Mouse (Mus musculus) regulatory T cell (primary cell): ENCODE results near the gene Clvs2.

ENCODE experiments used
- in situ Hi-C: fragments of 300-600 bp; cut with MboI, MseI; formaldehyde crosslinking; loops from one replicate; pipeline ENCODE4 v1.15.1; 2025; ENCODE audit warnings: high pct_unique_total_duplicates

Gene Clvs2

GRCm38 (mm10) chr10:33624131-33624879 lies at the start of gene Clvs2:
Clvs2 (minus strand) TSS chr10:33624769.
- in situ Hi-C loops = no loop called here

- in situ Hi-C loops = no loop called here
Observed at GRCm38 (mm10) chr10:33653142-33653541, 28.6 kb upstream of the Clvs2 start.

GRCm38 (mm10) chr10:33623577-33623991 lies 985 bp downstream of the Clvs2 start:
- in situ Hi-C loops = no loop called here

GRCm38 (mm10) chr10:33622700-33623099 lies 1.9 kb downstream of the Clvs2 start:
- in situ Hi-C loops = no loop called here

- in situ Hi-C loops = no loop called here
Observed at GRCm38 (mm10) chr10:33616207-33616606, 8.4 kb downstream of the Clvs2 start.

- in situ Hi-C loops = no loop called here
Observed at GRCm38 (mm10) chr10:33613197-33613596, 11.4 kb downstream of the Clvs2 start.

- in situ Hi-C loops = no loop called here
Observed at GRCm38 (mm10) chr10:33592732-33593131, 31.8 kb downstream of the Clvs2 start.

- in situ Hi-C loops = no loop called here
Observed at GRCm38 (mm10) chr10:33588800-33589199, 35.8 kb downstream of the Clvs2 start.

GRCm38 (mm10) chr10:33587118-33587517 lies 37.5 kb downstream of the Clvs2 start:
- in situ Hi-C loops = no loop called here

GRCm38 (mm10) chr10:33558081-33558480 lies 66.5 kb downstream of the Clvs2 start:
- in situ Hi-C loops = no loop called here

- in situ Hi-C loops = no loop called here
Observed at GRCm38 (mm10) chr10:33540331-33540730, 84.2 kb downstream of the Clvs2 start.
